Mouse (Mus musculus) stomach, postnatal 0 days (tissue): ENCODE measurements around the gene Tssk6.

ENCODE experiments used
- CTCF ChIP-seq: IDR thresholded peaks from 2 replicates; pipeline ENCODE4 v1.5.1; 2016; ENCODE audit warnings: antibody characterized with exemption, low read depth, mild to moderate bottlenecking, moderate library complexity
- EP300 ChIP-seq: optimal IDR thresholded peaks from 2 replicates; pipeline ENCODE3; 2016; ENCODE audit warnings: antibody characterized with exemption

DNA sequence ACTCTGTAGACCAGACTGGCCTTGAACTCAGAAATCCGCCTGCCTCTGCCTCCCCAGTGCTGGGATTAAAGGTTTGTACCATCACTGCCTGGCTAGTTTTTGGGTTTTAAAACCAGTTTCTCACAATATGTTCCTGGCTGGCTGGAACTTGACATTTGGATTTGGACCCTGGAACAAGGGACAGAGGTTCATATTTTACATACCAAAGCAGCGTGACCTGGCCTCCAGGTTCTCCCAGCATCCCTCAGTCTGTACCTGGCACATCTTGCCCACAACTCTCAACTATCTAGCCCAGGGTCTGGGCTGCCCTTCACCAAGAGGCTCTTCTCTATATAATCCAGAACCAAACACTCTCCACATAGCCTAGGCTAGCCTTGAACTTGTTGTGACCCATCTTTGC lies 2.1 kb upstream of the Tssk6 start:
- no peak for TF ChIP-seq CTCF
- no peak for TF ChIP-seq EP300
